Mouse (Mus musculus): ENCODE data around the gene Rnaseh2a. TPM values are rescaled to one million over a fixed set of nuclear protein-coding genes. Genes with fewer than 3 reads are reported as not detected.

Rnaseh2a gene
- polyA plus RNA-seq, 1 experiment from 2014 or later, result 122 TPM

- H3K36me3 ChIP-seq, result no peaks in the 10 kb centered on the region
- no peak overlapping the region for H3K27ac ChIP-seq
- peak overlapping the region; percentile 47; the same call in 1 of the 2 replicates for H3K4me3 ChIP-seq (replicated peaks)
- no peak for ATAC-seq (ENCODE audit: insufficient number of reproducible peaks, insufficient read depth, low FRiP score, low TSS enrichment, low read depth)
- no peak overlapping the region for H3K9ac ChIP-seq (replicated peaks)
- H3K9me3 ChIP-seq, result no peaks in the 10 kb centered on the region
- H3K27me3 ChIP-seq, result peaks cover 89% of the 10 kb centered on the region
- 3% methylated on average over 26 of the region's 26 CpGs for WGBS
- peak overlapping the region; percentile 30 for H3K4me2 ChIP-seq
- H3K4me1 ChIP-seq (replicated peaks), result peaks cover 11% of the 10 kb centered on the region
Observed at GRCm38 (mm10) chr8:84944478-84945160, 24.9 kb downstream of the Rnaseh2a start.

- H3K27me3 ChIP-seq, result peaks cover 91% of the 10 kb centered on the region
- no peak overlapping the region for H3K4me2 ChIP-seq
- H3K4me1 ChIP-seq (replicated peaks), result peaks cover 11% of the 10 kb centered on the region
- 18% methylated on average over 4 of the region's 4 CpGs for WGBS
- H3K27ac ChIP-seq, result no peak overlapping the region
- no peaks in the 10 kb centered on the region for H3K36me3 ChIP-seq
- no peak overlapping the region for H3K4me3 ChIP-seq (replicated peaks)
- H3K9ac ChIP-seq (replicated peaks), result no peak overlapping the region
- no peak for ATAC-seq (ENCODE audit: insufficient number of reproducible peaks, insufficient read depth, low FRiP score, low TSS enrichment, low read depth)
- H3K9me3 ChIP-seq, result no peaks in the 10 kb centered on the region
Observed at GRCm38 (mm10) chr8:84943699-84944098, 25.9 kb downstream of the Rnaseh2a start.

GRCm38 (mm10) chr8:84937620-84938485 is 31.7 kb downstream of the Rnaseh2a start:
- Histone ChIP-seq H3K27me3 (peaks cover 88% of the 10 kb centered on the region), H3K27ac (no peak overlapping the region), H3K4me2 (peak overlapping the region; percentile 80), H3K9ac (replicated peaks) (no peak overlapping the region), H3K4me3 (replicated peaks) (peak overlapping the region; percentile 46), H3K9me3 (no peaks in the 10 kb centered on the region), H3K4me1 (replicated peaks) (peaks cover 24% of the 10 kb centered on the region), H3K36me3 (no peaks in the 10 kb centered on the region)
- WGBS, result 68% methylated on average over 13 of the region's 13 CpGs
- ATAC-seq (ENCODE audit: insufficient number of reproducible peaks, insufficient read depth, low FRiP score, low TSS enrichment, low read depth), result no peak

- peak; percentile 34 for ATAC-seq (ENCODE audit: insufficient number of reproducible peaks, insufficient read depth, low FRiP score, low TSS enrichment, low read depth)
- Histone ChIP-seq H3K9ac (replicated peaks) (peak within 1 kb of the TSS; percentile 52), H3K9me3 (no peaks in the 10 kb centered on the region), H3K36me3 (no peaks in the 10 kb centered on the region), H3K27ac (no peak within 1 kb of the TSS), H3K4me3 (replicated peaks) (peak within 1 kb of the TSS; percentile 46), H3K4me1 (replicated peaks) (peaks cover 24% of the 10 kb centered on the region), H3K4me2 (peak within 1 kb of the TSS; percentile 80), H3K27me3 (peaks cover 89% of the 10 kb centered on the region)
- WGBS, result under 1% methylated on average over 48 of the region's 50 CpGs
Observed at GRCm38 (mm10) chr8:84936962-84937546, 32.5 kb downstream of the Rnaseh2a start, which contains the start of gene Mast1. Gene Mast1 (minus strand): TSS chr8:84937359.

- Histone ChIP-seq H3K9me3 (no peaks in the 10 kb centered on the region), H3K4me2 (peak overlapping the region; percentile 80), H3K4me1 (replicated peaks) (peaks cover 24% of the 10 kb centered on the region), H3K27ac (no peak overlapping the region), H3K4me3 (replicated peaks) (peak overlapping the region; percentile 46), H3K27me3 (peaks cover 90% of the 10 kb centered on the region), H3K9ac (replicated peaks) (peak overlapping the region; percentile 52; the same call in 1 of the 2 replicates), H3K36me3 (no peaks in the 10 kb centered on the region)
- ATAC-seq (ENCODE audit: insufficient number of reproducible peaks, insufficient read depth, low FRiP score, low TSS enrichment, low read depth), result 0 out of 2 replicates have a peak, but pooled peaks have one; percentile 37
- 26% methylated on average over 23 of the region's 23 CpGs for WGBS
Observed at GRCm38 (mm10) chr8:84936041-84936961, 33.3 kb downstream of the Rnaseh2a start.

GRCm38 (mm10) chr8:84935489-84935888 is 34.1 kb downstream of the Rnaseh2a start:
- Histone ChIP-seq H3K36me3 (no peaks in the 10 kb centered on the region), H3K4me2 (peak overlapping the region; percentile 30; the same call in 1 of the 2 replicates), H3K27me3 (peaks cover 88% of the 10 kb centered on the region), H3K27ac (no peak overlapping the region), H3K9ac (replicated peaks) (no peak overlapping the region), H3K4me3 (replicated peaks) (peak overlapping the region; percentile 6; the same call in 1 of the 2 replicates), H3K4me1 (replicated peaks) (peaks cover 24% of the 10 kb centered on the region), H3K9me3 (no peaks in the 10 kb centered on the region)
- ATAC-seq (ENCODE audit: insufficient number of reproducible peaks, insufficient read depth, low FRiP score, low TSS enrichment, low read depth), result no peak
- WGBS, result 6% methylated on average over 14 of the region's 14 CpGs

GRCm38 (mm10) chr8:84934860-84935259 is 34.7 kb downstream of the Rnaseh2a start:
- Histone ChIP-seq H3K4me1 (replicated peaks) (peaks cover 24% of the 10 kb centered on the region), H3K4me2 (peak overlapping the region; percentile 30), H3K27me3 (peaks cover 91% of the 10 kb centered on the region), H3K4me3 (replicated peaks) (peak overlapping the region; percentile 6; the same call in 1 of the 2 replicates), H3K27ac (no peak overlapping the region), H3K36me3 (no peaks in the 10 kb centered on the region), H3K9ac (replicated peaks) (no peak overlapping the region), H3K9me3 (no peaks in the 10 kb centered on the region)
- ATAC-seq (ENCODE audit: insufficient number of reproducible peaks, insufficient read depth, low FRiP score, low TSS enrichment, low read depth), result peak; percentile 40
- under 1% methylated on average over 15 of the region's 15 CpGs for WGBS

- H3K36me3 ChIP-seq, result no peaks in the 10 kb centered on the region
- H3K4me1 ChIP-seq (replicated peaks), result peaks cover 28% of the 10 kb centered on the region
- H3K4me3 ChIP-seq (replicated peaks), result no peak overlapping the region
- H3K27ac ChIP-seq, result no peak overlapping the region
- no peak overlapping the region for H3K4me2 ChIP-seq
- peaks cover 91% of the 10 kb centered on the region for H3K27me3 ChIP-seq
- WGBS, result 77% methylated on average over 16 of the region's 16 CpGs
- no peaks in the 10 kb centered on the region for H3K9me3 ChIP-seq
- no peak for ATAC-seq (ENCODE audit: insufficient number of reproducible peaks, insufficient read depth, low FRiP score, low TSS enrichment, low read depth)
- H3K9ac ChIP-seq (replicated peaks), result no peak overlapping the region
Observed at GRCm38 (mm10) chr8:84933767-84934559, 35.6 kb downstream of the Rnaseh2a start.

- H3K27me3 ChIP-seq, result peaks cover 81% of the 10 kb centered on the region
- H3K4me2 ChIP-seq, result no peak overlapping the region
- H3K4me1 ChIP-seq (replicated peaks), result peaks cover 23% of the 10 kb centered on the region
- H3K36me3 ChIP-seq, result no peaks in the 10 kb centered on the region
- no peaks in the 10 kb centered on the region for H3K9me3 ChIP-seq
- H3K27ac ChIP-seq, result no peak overlapping the region
- 89% methylated on average over 13 of the region's 13 CpGs for WGBS
- ATAC-seq (ENCODE audit: insufficient number of reproducible peaks, insufficient read depth, low FRiP score, low TSS enrichment, low read depth), result no peak
- no peak overlapping the region for H3K9ac ChIP-seq (replicated peaks)
- no peak overlapping the region for H3K4me3 ChIP-seq (replicated peaks)
Observed at GRCm38 (mm10) chr8:84930582-84930981, 39.0 kb downstream of the Rnaseh2a start.

All from limb, embryonic 12.5 days (tissue).